Mouse (Mus musculus) C3H10T1/2 (cell line): ENCODE data around the gene Wnt10a. TPM values are rescaled to one million over a fixed set of nuclear protein-coding genes. Genes with fewer than 3 reads are reported as not detected.

Experiments used
- polyA plus RNA-seq, 2 experiments: library from polyadenylated mRNA; unstranded; fragments of >200 nt; fragmentation: generic; extraction: Trizol; gene quantifications; one replicate each; pipeline ENCODE4 v1.2.1; 2012; ENCODE audit warnings: missing spikeins in 2 of 2

The Wnt10a gene
- polyA plus RNA-seq, result under 1 TPM in 1 of 2 experiments, not detected in 1; 0.01 TPM

GRCm38 (mm10) chr1:74791249-74791648 lies at the start of gene Wnt10a:
Wnt10a (plus strand) TSS chr1:74791516.

DNA sequence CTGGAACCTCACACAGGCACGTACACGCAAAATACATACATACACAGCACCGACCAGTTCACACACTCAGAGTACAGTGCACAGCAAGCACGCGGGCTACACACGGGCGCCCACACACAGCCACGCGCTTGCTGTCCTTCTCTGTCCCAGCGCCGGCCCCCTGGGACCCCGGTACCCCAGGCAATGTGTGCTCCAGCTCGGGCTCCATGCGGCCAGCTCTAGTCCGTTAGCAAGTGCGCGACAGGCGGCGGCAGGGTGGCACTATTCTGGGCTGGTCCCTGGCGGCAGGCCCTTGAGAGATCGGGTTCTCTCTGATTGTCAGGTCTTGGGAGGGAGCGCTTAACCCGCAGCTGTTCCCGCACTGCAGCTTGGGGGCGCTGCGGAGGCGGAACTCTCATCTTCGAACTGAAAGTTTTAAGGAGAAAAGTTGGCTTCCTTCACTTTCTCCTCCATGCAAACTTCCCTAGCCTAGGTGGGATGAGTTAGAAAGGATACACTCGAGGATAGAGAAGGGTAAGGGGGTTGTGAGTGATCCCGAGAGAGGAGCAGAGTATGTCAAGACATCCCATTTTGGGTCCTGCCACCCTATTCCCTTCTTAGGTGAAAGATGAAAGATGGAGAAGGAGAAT lies 42.6 kb upstream of the Wnt10a start, which contains the start of gene Prkag3:
Prkag3 (minus strand) TSS at position 579 of the 629 bp plus-strand sequence.

GRCm38 (mm10) chr1:74771845-74771930 lies 19.6 kb upstream of the Wnt10a start, which contains the start of gene Wnt6:
Wnt6 (plus strand) TSS chr1:74771892.

Other genes with a start within 250 kb of the Wnt10a start
- under 1 TPM; 0.18 to 0.83 TPM for gene Plcd4, start 248.6 kb upstream of the Wnt10a start, polyA plus RNA-seq
- 1 to 10 TPM in 1 of 2 experiments, under 1 TPM in 1; 0.22 to 1.4 TPM for gene Usp37, start 247.2 kb upstream of the Wnt10a start, polyA plus RNA-seq
- 1 to 10 TPM; 1.3 to 6.7 TPM for gene Zfp142, start 203.3 kb upstream of the Wnt10a start, polyA plus RNA-seq
- gene Bcs1l, start 203.2 kb upstream of the Wnt10a start, polyA plus RNA-seq, result 10 to 100 TPM; 15.6 TPM
- gene Rnf25, start 190.1 kb upstream of the Wnt10a start, polyA plus RNA-seq, result 10 to 100 TPM; 18.7 to 39.7 TPM
- 1 to 10 TPM; 1.5 to 5.7 TPM for gene Stk36, start 190.1 kb upstream of the Wnt10a start, polyA plus RNA-seq
- 1 to 10 TPM; 2.2 to 4.2 TPM for gene Ttll4, start 129.8 kb upstream of the Wnt10a start, polyA plus RNA-seq
- under 1 TPM in 1 of 2 experiments, not detected in 1; 0.02 TPM for gene Cyp27a1, start 77.9 kb upstream of the Wnt10a start, polyA plus RNA-seq
- gene Prkag3, start 42.3 kb upstream of the Wnt10a start, polyA plus RNA-seq, result under 1 TPM; 0.01 to 0.06 TPM
- gene Wnt6, start 19.6 kb upstream of the Wnt10a start, polyA plus RNA-seq, result under 1 TPM in 1 of 2 experiments, not detected in 1; 0.33 TPM
- not detected for gene Cdk5r2, start 63.4 kb downstream of the Wnt10a start, polyA plus RNA-seq
- not detected for gene Fev, start 93.9 kb downstream of the Wnt10a start, polyA plus RNA-seq
- not detected for gene Cryba2, start 101.6 kb downstream of the Wnt10a start, polyA plus RNA-seq
- under 1 TPM in 1 of 2 experiments, not detected in 1; 0.01 TPM for gene Cfap65, start 144.1 kb downstream of the Wnt10a start, polyA plus RNA-seq
- under 1 TPM; 0.02 to 0.12 TPM for gene Ihh, start 160.2 kb downstream of the Wnt10a start, polyA plus RNA-seq